Mouse (Mus musculus): ENCODE measurements around the gene A3galt2.

The A3galt2 gene

GRCm38 (mm10) chr4:128727019-128727720 is 28.0 kb upstream of the A3galt2 start:
- intact Hi-C loops (cut with DNase I) = no loop called here

- intact Hi-C loops (cut with DNase I) = no loop called here
These were observed 27.3 kb upstream of the A3galt2 start for GRCm38 (mm10) chr4:128727721-128728430.

GRCm38 (mm10) chr4:128728431-128728851 is 26.7 kb upstream of the A3galt2 start:
- intact Hi-C loops (cut with DNase I) = no loop called here

- intact Hi-C loops (cut with DNase I) = no loop called here
These were observed 26.0 kb upstream of the A3galt2 start for GRCm38 (mm10) chr4:128729033-128729708.

- intact Hi-C loops (cut with DNase I) = no loop called here
These were observed 25.5 kb upstream of the A3galt2 start for GRCm38 (mm10) chr4:128729709-128730037.

GRCm38 (mm10) chr4:128730271-128730670 is 24.9 kb upstream of the A3galt2 start:
- intact Hi-C loops (cut with DNase I) = no loop called here

- intact Hi-C loops (cut with DNase I) = no loop called here
These were observed 22.4 kb upstream of the A3galt2 start for GRCm38 (mm10) chr4:128732794-128733193.

- intact Hi-C loops (cut with DNase I) = no loop called here
These were observed 21.7 kb upstream of the A3galt2 start for GRCm38 (mm10) chr4:128733496-128733895.

GRCm38 (mm10) chr4:128734217-128734616 is 20.9 kb upstream of the A3galt2 start:
- intact Hi-C loops (cut with DNase I) = no loop called here

GRCm38 (mm10) chr4:128734721-128735671 is 20.2 kb upstream of the A3galt2 start:
- intact Hi-C loops (cut with DNase I) = no loop called here

- intact Hi-C loops (cut with DNase I) = no loop called here
These were observed 18.0 kb upstream of the A3galt2 start for GRCm38 (mm10) chr4:128737137-128737589.

GRCm38 (mm10) chr4:128737825-128738610 is 17.1 kb upstream of the A3galt2 start:
- intact Hi-C loops (cut with DNase I) = no loop called here

- intact Hi-C loops (cut with DNase I) = no loop called here
These were observed 14.3 kb upstream of the A3galt2 start for GRCm38 (mm10) chr4:128740878-128741277.

- intact Hi-C loops (cut with DNase I) = no loop called here
These were observed 13.3 kb upstream of the A3galt2 start for GRCm38 (mm10) chr4:128741906-128742305.

- intact Hi-C loops (cut with DNase I) = no loop called here
These were observed 12.7 kb upstream of the A3galt2 start for GRCm38 (mm10) chr4:128742379-128742970.

GRCm38 (mm10) chr4:128743031-128743626 is 12.0 kb upstream of the A3galt2 start:
- intact Hi-C loops (cut with DNase I) = no loop called here

- intact Hi-C loops (cut with DNase I) = no loop called here
These were observed 10.0 kb upstream of the A3galt2 start for GRCm38 (mm10) chr4:128745160-128745559.

- intact Hi-C loops (cut with DNase I) = no loop called here
These were observed 7.4 kb upstream of the A3galt2 start for GRCm38 (mm10) chr4:128747614-128748270.

GRCm38 (mm10) chr4:128748309-128748708 is 6.9 kb upstream of the A3galt2 start:
- intact Hi-C loops (cut with DNase I) = no loop called here
